Mouse (Mus musculus): ENCODE data around the gene Vps18. TPM values are rescaled to one million over a fixed set of nuclear protein-coding genes. Genes with fewer than 3 reads are reported as not detected.
A peak's percentile ranks its signal among the peaks of the same experiment; 100 is the strongest.

Vps18 gene
- polyA plus RNA-seq (2012) = 0.60 and 0.73 TPM in 2 replicates

DNA sequence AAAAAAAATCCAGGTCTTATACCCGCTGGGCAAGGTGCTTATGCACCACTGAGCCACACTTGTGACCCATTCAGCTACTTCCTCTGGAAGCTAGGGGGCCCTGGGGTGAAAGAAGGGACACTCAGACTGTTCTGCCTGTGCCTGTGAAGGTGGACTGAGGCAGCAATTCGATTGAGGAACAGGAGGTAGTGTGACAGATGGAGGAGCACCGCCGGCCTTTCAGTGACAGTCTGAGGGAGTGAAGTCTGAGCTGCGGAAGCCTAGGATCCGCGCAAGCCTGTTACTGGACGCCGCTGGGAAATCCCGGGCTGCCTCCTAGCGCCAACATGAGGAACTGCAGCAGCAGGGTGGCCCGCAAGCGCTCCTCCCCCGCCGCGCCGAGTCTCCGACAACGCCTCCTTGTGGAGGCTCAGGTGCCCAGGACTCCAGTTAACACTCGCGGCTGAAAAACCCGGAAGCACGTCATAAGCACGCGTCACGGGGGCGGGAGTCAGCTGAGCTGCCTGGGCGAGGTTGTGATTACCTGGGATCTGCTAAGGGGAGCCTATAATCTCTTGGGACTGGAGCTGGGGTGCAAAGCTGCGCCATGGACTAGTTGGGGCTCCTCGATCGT lies at the start of gene Vps18:
Gene Vps18, plus strand, starts transcription at position 471 of the 613 bp plus-strand sequence.
- TF ChIP-seq GATA1 (IDR thresholded peaks at IDR 0.05; ENCODE audit: low read length) (no peak), TAL1 (IDR thresholded peaks at IDR 0.05; ENCODE audit: low read length) (no peak)
- no peaks in the 10 kb centered on the region for H3K9me3 ChIP-seq (ENCODE audit: control insufficient read depth, low read length)
- H3K27me3 ChIP-seq (ENCODE audit: control insufficient read depth) = no peaks in the 10 kb centered on the region
- H3K36me3 ChIP-seq (ENCODE audit: control insufficient read depth) = peaks cover 27% of the 10 kb centered on the region
- peak within 1 kb of the TSS; percentile 81 for H3K4me3 ChIP-seq (replicated peaks)
- peaks cover 29% of the 10 kb centered on the region for H3K4me1 ChIP-seq (ENCODE audit: control insufficient read depth)

DNA sequence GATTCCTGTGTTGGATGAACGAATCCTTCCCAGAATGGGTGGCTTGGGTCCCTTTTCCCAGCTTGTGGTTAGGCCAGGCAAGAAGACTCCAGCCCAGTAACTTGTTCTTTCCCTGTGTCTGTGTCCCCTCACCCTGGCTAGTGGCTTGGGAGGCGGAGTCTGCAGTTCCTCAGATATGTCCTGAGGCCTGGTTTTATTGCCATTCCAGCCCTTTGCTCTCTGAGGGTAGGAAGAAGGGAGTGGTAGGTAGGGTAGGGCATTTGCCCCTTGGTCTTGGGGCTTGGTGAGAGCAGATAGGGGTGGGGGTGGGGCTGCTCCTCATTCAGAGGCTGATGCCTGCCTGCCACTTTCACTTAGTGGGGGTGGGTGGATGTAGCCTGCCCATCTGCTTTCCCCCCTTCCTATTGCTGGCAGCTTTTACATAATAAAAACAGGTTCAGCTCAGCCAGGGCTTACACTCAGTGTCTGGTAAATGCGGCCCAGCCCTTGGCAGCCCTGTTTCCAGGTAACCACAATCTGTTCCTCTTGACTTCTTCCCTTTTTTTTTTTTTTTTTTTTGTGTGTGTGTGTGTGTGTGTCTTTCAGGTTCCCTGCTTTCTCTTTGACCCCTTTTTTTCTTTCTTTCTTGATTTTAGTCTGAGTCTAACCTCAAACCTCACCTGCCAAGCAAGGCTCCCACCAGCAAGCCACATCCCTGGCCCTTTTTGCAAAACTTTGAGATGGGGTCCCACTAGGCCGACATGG lies 48.3 kb upstream of the Vps18 start:
- TF ChIP-seq GATA1 (IDR thresholded peaks at IDR 0.05; ENCODE audit: low read length) (no peak), TAL1 (IDR thresholded peaks at IDR 0.05; ENCODE audit: low read length) (no peak)
- H3K4me1 ChIP-seq (ENCODE audit: control insufficient read depth) = peaks cover 5% of the 10 kb centered on the region
- H3K27me3 ChIP-seq (ENCODE audit: control insufficient read depth) = peaks cover 58% of the 10 kb centered on the region
- H3K36me3 ChIP-seq (ENCODE audit: control insufficient read depth) = no peaks in the 10 kb centered on the region
- H3K4me3 ChIP-seq (replicated peaks) = no peak overlapping the region
- H3K9me3 ChIP-seq (ENCODE audit: control insufficient read depth, low read length) = peaks cover 3% of the 10 kb centered on the region; the same call in 1 of the 2 replicates

DNA sequence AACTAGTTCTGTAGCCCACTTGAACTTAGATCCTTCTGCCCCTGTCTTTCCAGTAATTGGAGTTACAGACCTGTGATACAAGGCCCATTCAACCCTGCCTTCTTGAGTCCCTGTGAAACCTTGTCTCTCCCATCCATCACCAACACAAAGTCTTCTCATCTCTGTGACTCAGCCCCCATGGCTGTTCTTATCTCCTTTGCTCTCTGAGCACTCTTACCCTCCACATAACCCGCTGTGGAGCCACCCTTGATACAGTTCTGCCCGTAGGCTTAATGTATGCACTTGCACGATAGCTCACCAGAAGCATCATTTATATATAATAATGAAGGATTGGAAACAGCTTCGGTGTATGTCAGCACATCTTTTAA lies 47.7 kb upstream of the Vps18 start:
- Histone ChIP-seq H3K4me3 (replicated peaks) (no peak overlapping the region), H3K9me3 (ENCODE audit: control insufficient read depth, low read length) (peaks cover 3% of the 10 kb centered on the region; the same call in 1 of the 2 replicates), H3K27me3 (ENCODE audit: control insufficient read depth) (peaks cover 52% of the 10 kb centered on the region), H3K4me1 (ENCODE audit: control insufficient read depth) (peaks cover 5% of the 10 kb centered on the region), H3K36me3 (ENCODE audit: control insufficient read depth) (no peaks in the 10 kb centered on the region)
- TF ChIP-seq GATA1 (IDR thresholded peaks at IDR 0.05; ENCODE audit: low read length) (no peak), TAL1 (IDR thresholded peaks at IDR 0.05; ENCODE audit: low read length) (no peak)

DNA sequence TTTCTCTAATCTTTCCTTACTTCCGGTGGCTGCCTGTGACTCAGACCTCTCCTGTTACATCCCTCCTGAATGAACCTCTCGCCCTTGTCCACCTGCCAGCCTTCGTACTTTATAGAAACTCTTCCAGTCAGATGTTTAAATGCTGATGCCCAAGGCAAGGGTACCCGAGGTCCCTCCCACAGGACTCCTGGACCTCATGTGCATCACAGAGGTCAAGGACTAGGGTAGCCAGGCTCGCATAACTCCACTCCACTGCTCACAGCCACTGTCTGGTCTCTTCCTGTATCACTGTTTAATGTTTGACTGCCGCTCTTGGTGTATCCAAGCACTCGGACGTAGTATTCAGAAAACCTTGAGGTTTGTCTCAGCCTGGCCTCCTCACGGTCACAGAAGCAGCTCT lies 46.0 kb upstream of the Vps18 start:
- peaks cover under 1% of the 10 kb centered on the region; the same call in 1 of the 2 replicates for H3K9me3 ChIP-seq (ENCODE audit: control insufficient read depth, low read length)
- H3K36me3 ChIP-seq (ENCODE audit: control insufficient read depth) = no peaks in the 10 kb centered on the region
- TF ChIP-seq TAL1 (IDR thresholded peaks at IDR 0.05; ENCODE audit: low read length) = no peak
- TF ChIP-seq GATA1 (IDR thresholded peaks at IDR 0.05; ENCODE audit: low read length) = no peak
- peaks cover 37% of the 10 kb centered on the region for H3K27me3 ChIP-seq (ENCODE audit: control insufficient read depth)
- peaks cover under 1% of the 10 kb centered on the region for H3K4me1 ChIP-seq (ENCODE audit: control insufficient read depth)
- H3K4me3 ChIP-seq (replicated peaks) = no peak overlapping the region

DNA sequence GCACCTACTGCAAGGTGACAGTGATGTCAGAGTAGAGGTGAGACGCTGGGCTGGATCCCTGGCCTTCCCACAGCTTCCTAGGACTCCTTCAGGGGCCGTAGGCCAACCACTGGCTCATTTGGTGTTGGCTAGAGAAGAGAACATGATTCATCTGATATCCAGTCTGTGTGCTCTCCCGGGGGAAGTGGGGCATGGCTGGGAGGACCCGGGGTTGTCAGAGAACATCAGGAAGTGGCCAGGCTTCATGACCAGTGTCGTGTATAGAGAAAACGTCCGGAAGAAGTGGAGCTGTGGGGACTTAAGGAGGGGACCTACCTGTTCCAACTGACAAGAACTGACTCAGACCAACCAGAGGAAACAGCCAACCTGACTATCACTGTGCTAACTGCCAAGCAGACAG lies 43.3 kb upstream of the Vps18 start:
- no peak overlapping the region for H3K4me3 ChIP-seq (replicated peaks)
- H3K27me3 ChIP-seq (ENCODE audit: control insufficient read depth) = peaks cover 10% of the 10 kb centered on the region
- no peaks in the 10 kb centered on the region for H3K4me1 ChIP-seq (ENCODE audit: control insufficient read depth)
- TF ChIP-seq TAL1 (IDR thresholded peaks at IDR 0.05; ENCODE audit: low read length) = no peak
- TF ChIP-seq GATA1 (IDR thresholded peaks at IDR 0.05; ENCODE audit: low read length) = no peak
- no peaks in the 10 kb centered on the region for H3K9me3 ChIP-seq (ENCODE audit: control insufficient read depth, low read length)
- H3K36me3 ChIP-seq (ENCODE audit: control insufficient read depth) = no peaks in the 10 kb centered on the region

DNA sequence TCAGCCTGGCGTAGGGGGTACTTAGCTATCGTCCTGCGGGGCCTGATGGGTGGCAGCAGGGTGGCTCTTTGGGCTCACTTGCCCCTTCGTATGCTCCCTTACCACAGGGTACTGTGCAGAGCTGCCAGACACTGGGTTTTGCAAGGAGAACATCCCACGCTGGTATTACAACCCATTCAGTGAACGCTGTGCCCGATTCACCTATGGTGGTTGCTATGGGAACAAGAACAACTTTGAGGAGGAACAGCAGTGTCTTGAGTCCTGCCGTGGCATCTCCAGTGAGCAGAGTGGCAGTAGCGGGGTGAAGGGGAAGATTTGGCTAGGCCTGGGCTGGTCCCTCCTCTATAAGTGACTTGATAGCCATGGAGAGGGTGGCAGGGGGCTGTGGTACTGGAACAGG lies 40.6 kb upstream of the Vps18 start:
- peaks cover 2% of the 10 kb centered on the region; the same call in 1 of the 2 replicates for H3K27me3 ChIP-seq (ENCODE audit: control insufficient read depth)
- no peaks in the 10 kb centered on the region for H3K9me3 ChIP-seq (ENCODE audit: control insufficient read depth, low read length)
- H3K4me1 ChIP-seq (ENCODE audit: control insufficient read depth) = peaks cover 8% of the 10 kb centered on the region
- H3K36me3 ChIP-seq (ENCODE audit: control insufficient read depth) = no peaks in the 10 kb centered on the region
- TF ChIP-seq GATA1 (IDR thresholded peaks at IDR 0.05; ENCODE audit: low read length) (no peak), TAL1 (IDR thresholded peaks at IDR 0.05; ENCODE audit: low read length) (no peak)
- no peak overlapping the region for H3K4me3 ChIP-seq (replicated peaks)

DNA sequence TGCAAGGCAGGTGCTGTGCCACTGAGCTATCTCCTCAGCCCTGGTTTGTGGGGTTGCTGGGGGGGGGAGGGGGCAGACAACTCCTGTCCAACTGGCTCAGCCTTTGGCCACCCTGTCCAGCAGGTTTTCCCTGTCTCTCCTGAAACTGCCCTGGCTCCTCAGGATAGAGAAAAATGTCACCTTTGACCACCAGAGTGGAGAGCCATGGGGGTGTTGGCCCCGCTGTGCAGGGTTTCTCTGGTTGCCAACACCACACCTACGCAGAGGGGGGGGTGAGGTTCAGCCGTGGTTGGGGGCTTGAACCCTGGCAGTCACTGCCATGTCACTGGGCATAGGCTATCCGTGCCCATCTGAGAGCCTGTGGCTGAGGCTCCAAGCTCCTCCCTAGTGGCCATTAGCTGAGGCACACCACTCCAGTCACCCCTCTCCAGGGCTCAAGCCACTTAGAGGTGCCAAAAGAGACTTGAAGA lies 38.9 kb upstream of the Vps18 start:
- peaks cover 17% of the 10 kb centered on the region for H3K27me3 ChIP-seq (ENCODE audit: control insufficient read depth)
- H3K9me3 ChIP-seq (ENCODE audit: control insufficient read depth, low read length) = no peaks in the 10 kb centered on the region
- peaks cover 8% of the 10 kb centered on the region for H3K4me1 ChIP-seq (ENCODE audit: control insufficient read depth)
- TF ChIP-seq TAL1 (IDR thresholded peaks at IDR 0.05; ENCODE audit: low read length) (no peak), GATA1 (IDR thresholded peaks at IDR 0.05; ENCODE audit: low read length) (no peak)
- no peaks in the 10 kb centered on the region for H3K36me3 ChIP-seq (ENCODE audit: control insufficient read depth)
- H3K4me3 ChIP-seq (replicated peaks) = no peak overlapping the region

DNA sequence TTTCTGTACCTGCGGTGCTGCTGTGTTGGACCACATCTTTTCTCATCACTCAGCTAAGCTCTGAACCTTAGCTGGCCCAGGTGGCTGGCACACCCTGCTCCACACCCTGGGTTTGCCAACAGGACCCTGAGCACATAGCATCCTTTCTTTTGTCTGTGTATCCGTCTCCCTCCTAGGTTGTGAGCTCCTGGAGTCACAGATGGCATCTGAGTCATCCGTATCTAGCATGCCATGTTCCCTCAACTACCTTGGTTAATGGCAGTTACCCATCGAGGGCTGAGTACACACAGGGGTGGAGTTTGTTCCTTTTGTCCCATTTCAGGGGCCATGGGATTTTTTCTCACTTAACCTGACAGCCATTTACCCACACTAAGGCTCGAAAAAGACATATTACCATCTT lies 38.2 kb upstream of the Vps18 start:
- Histone ChIP-seq H3K4me1 (ENCODE audit: control insufficient read depth) (peaks cover 8% of the 10 kb centered on the region), H3K36me3 (ENCODE audit: control insufficient read depth) (no peaks in the 10 kb centered on the region), H3K9me3 (ENCODE audit: control insufficient read depth, low read length) (no peaks in the 10 kb centered on the region), H3K4me3 (replicated peaks) (no peak overlapping the region), H3K27me3 (ENCODE audit: control insufficient read depth) (peaks cover 25% of the 10 kb centered on the region)
- TF ChIP-seq TAL1 (IDR thresholded peaks at IDR 0.05; ENCODE audit: low read length) = no peak
- no peak for TF ChIP-seq GATA1 (IDR thresholded peaks at IDR 0.05; ENCODE audit: low read length)

DNA sequence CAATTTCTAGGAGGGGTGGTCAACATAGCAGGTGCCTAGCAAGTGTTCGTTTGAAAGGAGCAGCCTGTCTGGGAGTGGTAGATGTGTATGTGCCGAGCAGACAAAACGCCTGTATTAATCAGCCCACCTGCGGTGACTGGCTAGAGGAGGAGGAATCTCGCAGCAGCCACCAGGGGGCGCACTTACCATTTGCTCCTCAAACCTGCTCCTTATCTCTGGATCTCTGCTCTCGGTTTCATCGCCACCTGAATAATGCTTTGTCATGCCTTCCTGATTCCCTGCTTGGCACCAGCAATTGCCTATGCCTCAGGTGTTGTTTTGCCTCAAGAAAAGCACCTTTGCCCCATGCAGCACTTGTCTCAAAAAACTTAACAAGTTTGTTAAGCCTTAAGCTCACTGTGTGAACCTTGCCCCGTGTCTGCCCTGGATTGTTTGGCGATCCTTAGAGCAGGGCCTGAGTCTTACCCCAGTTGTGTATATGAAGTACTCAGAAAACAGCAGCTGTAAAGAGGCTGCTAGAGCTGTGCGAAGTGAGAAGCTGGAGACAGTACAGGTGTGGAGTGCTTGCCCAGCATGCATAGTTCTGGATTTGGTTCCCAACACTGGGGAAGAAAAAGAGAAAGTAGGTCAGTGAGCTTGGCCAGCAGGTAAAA lies 37.6 kb upstream of the Vps18 start:
- H3K27me3 ChIP-seq (ENCODE audit: control insufficient read depth) = peaks cover 27% of the 10 kb centered on the region
- H3K4me1 ChIP-seq (ENCODE audit: control insufficient read depth) = peaks cover 8% of the 10 kb centered on the region
- no peak for TF ChIP-seq TAL1 (IDR thresholded peaks at IDR 0.05; ENCODE audit: low read length)
- peak; percentile 95 for TF ChIP-seq GATA1 (IDR thresholded peaks at IDR 0.05; ENCODE audit: low read length)
- H3K4me3 ChIP-seq (replicated peaks) = peak overlapping the region; percentile 28
- H3K9me3 ChIP-seq (ENCODE audit: control insufficient read depth, low read length) = no peaks in the 10 kb centered on the region
- H3K36me3 ChIP-seq (ENCODE audit: control insufficient read depth) = no peaks in the 10 kb centered on the region
